Mouse (Mus musculus) mouse trophoblast stem cell (cell line): ENCODE data around the gene St6galnac4.

Experiments used
- in situ Hi-C, 2 experiments: fragments of 300-500 bp; cut with MseI, MboI; formaldehyde crosslinking; loops; 2 replicates in 1 of 2; 3 replicates in 1 of 2; pipeline ENCODE4 v1.15.1; 2025

The St6galnac4 gene

GRCm38 (mm10) chr2:32601417-32602065, 14.6 kb downstream of the St6galnac4 start:
- in situ Hi-C loops, result no loop called here

DNA sequence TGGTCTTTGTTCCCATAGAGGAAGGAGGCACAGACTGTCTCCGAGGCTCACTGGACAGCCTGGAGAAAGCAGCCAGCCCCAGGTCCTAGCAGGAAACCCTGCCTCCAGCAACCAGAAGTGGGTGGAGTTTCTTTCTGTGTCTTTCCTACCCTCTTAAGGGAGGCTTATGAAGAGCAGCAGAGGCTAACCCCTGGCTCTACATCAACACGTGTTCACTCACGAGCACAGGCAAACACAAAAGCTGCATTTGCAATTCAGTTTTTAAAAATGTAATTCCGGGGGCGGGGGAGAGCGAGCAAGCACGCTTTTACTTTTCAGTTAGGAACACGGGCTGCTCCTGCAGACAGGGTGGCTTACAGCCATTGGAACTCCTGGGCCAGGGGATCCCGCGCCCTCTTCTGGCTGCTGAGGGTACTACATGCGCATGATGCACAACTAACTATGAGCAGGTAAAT, 15.7 kb downstream of the St6galnac4 start:
- in situ Hi-C loops, result no loop called here

DNA sequence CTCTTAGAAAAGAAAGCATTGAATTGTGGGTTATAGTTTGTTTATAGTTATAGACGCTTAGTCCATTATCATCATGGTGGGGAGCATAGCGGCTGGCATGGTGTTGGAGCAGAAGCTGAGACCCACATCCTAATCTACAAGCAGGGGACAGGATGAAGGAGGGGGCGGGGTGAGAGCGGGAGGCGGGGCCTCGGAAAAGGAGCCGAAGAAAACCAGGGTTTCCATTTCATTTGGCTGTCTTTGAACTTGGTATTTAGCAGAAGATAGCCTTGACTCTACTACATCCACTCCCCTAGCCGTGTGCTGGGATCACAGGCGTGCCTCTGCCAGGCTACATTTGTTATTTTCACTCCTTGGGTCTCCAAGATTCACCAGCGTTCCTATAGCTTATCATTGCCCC, 17.7 kb downstream of the St6galnac4 start:
- in situ Hi-C loops, result no loop called here

GRCm38 (mm10) chr2:32606161-32607142, 19.6 kb downstream of the St6galnac4 start:
- in situ Hi-C loops, result no loop called here

DNA sequence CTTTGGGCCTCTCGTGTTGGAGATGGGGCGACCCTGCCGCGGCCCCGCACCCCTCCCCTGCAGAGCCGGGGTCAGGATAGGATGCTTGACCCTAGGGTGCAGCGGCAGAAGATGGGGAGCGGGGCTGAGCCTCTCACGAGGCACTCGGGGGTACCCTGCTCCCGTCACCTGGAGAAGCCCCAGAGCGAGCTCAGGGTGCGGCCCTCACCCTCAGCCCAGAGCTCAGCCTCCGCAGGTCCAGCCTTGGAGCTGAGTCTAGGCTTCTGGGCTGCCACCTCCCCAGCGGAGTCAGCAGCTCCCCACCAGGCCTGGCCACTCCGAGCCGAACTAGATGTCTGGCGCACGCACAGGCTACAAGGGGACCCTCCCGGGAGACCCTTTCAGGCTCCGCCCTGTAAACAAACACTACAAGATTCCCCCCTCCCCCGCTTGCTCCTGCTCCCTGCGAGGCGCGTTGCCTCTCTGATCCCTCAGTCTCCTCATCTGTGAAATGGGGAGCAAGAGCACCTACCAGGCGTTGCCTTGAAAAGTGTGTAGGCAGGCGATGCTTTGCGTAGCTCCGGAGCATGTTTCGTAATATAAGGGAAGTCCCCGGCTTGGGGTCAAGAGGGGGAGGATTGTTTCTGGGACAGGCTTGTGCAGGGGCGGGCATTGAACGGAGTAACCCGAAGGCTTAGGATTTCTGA, 20.5 kb downstream of the St6galnac4 start:
- in situ Hi-C loops, result no loop called here

DNA sequence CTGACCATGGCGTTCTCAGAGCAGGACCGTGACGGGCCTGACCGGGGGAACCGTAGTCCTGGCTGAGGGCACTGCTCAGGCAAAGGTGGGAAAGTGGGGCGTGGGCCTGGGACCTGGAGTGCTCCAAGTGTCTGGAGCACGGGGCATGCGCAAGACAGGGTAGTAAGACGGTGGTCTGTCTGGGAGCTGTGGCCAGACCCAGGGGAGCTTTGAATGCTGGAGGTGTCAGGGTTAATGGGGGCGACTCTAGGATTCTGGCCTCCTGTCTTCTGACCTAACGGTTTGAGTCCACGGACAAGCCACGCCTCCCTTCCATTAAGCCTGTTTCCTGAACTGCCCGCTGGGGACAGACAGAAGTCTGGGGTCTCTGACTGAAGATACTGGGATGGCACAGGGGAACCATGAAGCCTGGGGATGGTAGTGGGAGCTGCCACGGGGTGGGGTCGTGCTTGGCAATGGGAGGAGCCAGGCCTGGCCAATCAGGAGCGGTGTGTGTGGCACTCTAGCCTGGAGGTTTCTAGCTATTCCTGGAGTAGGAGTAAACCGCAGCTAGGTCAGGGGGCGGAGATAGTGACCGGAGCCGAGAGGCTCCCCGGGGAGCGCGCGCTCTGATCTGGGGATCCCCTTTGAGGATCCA, 21.4 kb downstream of the St6galnac4 start:
- in situ Hi-C loops, result no loop called here

GRCm38 (mm10) chr2:32608778-32609435, 22.0 kb downstream of the St6galnac4 start:
- in situ Hi-C loops, result no loop called here

DNA sequence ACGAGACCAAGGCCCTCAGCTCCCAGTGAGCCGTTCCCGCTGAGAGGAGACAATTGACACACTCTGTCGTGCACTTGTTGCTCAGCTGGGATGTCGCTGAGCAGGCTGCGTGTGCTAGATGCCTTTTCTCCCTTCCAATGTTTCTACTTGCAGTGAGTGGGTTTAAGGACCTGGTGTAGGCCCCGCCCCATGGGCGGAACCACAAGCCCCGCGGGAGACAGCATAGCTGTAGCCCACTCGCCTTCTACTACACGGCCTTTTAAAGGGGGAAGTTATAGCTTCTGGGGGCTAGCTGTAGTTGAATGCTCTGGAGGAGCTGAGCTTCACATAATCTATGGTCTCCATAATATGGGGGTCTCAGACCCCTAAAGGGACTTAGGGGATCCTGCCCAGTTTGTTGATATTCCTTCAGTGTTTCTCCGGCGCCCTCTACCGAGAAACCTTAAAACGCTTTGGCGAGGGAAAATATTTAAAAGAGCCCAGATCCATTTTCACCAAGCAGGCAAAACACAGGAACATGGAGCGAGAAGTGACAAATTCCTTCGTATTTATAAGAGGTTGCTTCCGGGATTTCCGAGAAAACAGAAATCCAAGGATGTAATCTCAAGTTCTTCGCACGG, 23.8 kb downstream of the St6galnac4 start:
- in situ Hi-C loops, result no loop called here

GRCm38 (mm10) chr2:32612274-32612673, 25.4 kb downstream of the St6galnac4 start:
- in situ Hi-C loops, result no loop called here

DNA sequence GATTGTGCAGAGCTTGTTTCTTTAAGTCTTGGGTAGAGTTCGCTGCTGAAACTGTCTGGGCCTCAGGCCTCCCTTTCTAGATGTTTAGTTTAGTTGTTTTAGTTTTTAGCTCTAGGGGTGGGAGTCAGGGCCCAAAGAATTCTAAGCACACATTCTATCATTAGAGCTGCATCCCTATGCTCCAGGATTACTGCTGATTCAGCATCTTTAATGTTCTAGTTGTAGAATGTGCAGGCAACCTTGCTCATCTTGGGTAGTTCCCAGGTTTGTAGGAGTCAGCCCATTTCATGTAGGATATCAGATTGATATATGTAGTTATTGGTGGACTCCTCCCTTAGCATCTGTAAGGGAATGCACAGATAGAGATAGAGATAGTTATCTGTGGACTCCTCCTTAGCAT, 30.2 kb downstream of the St6galnac4 start:
- in situ Hi-C loops, result no loop called here

DNA sequence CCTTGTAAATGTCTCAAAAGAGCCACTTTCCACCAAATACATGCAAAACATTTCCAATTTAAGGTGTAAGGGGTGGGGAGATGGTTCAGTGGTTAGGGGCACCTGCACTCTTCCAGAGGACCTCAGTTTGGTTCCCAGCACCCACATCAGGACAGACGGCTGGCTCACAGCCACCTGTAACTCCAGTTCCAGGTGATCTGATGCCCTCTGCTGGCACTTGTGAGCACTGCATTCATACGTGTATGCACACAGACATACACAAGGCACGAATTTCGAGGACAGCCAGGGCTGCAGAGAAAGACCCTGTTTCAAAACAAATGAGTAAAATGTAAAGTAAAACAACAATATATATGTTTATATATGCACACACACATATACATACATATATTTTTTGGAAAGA, 30.7 kb downstream of the St6galnac4 start:
- in situ Hi-C loops, result no loop called here

- in situ Hi-C loops, result no loop called here
Observed at GRCm38 (mm10) chr2:32618051-32618450, 31.2 kb downstream of the St6galnac4 start.

DNA sequence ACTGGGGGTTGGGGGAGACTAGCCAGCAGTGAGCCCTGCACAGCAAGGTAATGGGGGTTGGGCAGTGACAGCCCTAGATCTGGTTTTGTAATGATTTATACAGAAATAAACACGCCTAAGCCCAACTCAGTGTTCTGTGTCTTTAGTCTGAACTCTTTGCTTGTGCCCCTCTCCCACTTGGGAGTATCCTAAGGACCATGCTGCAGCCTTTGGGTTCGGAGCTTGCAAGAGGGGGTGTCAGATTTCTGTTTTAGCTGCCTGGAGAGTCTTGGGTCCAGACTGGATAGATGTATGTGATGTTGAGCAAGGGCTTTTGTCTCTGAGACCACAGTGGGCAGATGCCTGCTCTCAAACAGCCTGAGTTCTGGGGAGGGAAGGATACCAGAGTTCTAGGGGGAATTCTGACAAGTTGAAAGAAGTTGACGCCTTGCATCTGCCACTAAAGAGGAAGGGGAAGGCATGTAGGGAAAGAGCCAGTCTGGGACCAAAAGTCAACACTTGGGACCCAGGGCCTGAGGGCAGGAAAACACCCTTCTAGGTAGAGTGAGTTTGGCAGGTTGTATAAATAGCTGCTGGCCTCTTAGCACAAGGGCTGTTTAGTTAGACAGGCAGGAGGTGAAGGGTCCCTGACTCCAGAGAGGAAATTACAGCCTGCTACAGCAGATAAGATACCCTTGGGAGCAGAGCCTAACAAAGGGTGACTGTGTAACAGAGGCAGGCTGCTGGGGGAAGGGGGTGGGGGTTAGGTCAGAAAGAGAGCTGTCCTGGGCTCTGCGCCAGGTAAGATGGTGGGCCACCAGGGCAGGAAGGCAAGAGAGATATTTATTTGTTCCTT, 34.0 kb downstream of the St6galnac4 start:
- in situ Hi-C loops, result no loop called here

- in situ Hi-C loops, result no loop called here
Observed at GRCm38 (mm10) chr2:32621517-32621859, 34.6 kb downstream of the St6galnac4 start, which contains the start of gene Ak1. Ak1 (plus strand) TSS chr2:32621758.

DNA sequence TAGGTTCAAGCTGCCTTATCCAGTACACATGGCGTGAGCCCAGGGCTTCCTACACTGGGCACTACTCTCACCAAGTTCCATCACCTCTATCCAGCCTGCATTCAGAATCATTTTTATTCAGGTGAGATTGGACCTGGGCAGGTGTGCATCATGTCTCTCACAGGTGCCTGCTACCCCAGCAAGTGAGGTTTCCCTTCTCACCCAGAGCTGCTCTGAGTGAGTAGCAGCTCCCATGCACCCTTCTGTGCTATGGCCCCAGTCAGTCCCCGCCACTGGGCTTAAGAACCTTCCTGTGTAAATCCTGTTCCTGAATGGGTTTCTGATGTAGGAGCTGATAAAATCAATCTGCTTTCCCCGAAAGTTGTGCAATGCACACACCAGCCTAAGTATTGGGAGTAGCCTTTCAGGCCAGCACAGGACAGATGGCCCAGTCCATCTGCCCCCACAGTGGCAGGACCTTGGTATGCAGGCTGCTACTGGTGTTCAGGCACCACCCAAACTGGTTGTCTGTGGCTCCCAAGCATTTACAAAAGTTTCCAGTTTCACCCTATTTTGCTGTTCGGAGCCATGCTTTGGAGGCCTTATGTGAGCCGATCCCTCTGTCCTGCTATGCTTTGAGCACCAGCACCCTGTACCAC, 37.3 kb downstream of the St6galnac4 start:
- in situ Hi-C loops, result no loop called here

DNA sequence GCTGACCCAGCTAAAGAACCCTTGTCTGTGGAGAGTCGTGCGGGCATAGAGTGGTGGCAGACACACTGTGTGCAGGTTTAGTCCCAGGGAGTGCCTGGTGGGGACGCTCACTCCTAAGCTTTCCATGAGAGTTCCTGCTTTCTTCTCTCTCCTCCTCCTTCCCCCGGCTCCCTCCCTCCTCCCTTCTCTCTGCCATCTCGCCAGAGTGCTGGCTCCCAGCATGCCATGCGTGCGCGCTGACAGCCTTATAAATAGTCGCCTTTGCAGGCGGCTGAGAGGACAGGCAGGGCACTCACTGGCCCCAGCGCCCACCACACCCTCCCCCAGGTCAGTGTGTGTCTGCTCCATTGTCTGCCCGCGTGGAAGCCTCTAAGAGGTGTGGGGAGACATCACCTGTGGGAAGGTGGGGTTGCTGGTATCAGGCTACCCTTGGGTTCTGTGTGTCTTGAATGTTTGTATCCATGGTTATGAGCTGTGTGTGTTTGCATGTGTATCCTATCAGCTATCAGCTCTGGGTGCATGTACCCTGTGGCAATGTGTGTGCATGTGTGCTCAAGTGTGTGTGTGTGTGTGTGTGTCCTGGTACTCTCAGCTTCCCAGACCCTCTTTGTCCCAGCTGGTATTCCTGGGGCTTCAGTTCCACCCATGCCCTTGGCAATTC, 38.4 kb downstream of the St6galnac4 start:
- in situ Hi-C loops, result no loop called here

GRCm38 (mm10) chr2:32625873-32626694, 39.2 kb downstream of the St6galnac4 start:
- in situ Hi-C loops, result no loop called here
